Mouse (Mus musculus): ENCODE measurements around the gene Ephb4. TPM values are rescaled to one million over a fixed set of nuclear protein-coding genes. Genes with fewer than 3 reads are reported as not detected.

Ephb4 gene
- total and polyA plus RNA-seq, 3 experiments = 0.08 to 0.12 TPM; not detected in 1

- Histone ChIP-seq H3K9ac (ENCODE audit: control insufficient read depth, low read depth, low read length, poor library complexity, severe bottlenecking) (no peak overlapping the region), H3K36me3 (ENCODE audit: control insufficient read depth in 1 of 2, insufficient read depth in 2 of 2, low read length in 2 of 2) (no peaks in the 10 kb centered on the region), H3K27ac (ENCODE audit: control insufficient read depth, low read depth, low read length) (no peak overlapping the region), H3K4me1 (ENCODE audit: control insufficient read depth in 1 of 2, insufficient read depth in 2 of 2, low read length in 2 of 2) (no peaks in the 10 kb centered on the region), H3K4me3 (ENCODE audit: control insufficient read depth in 1 of 2, insufficient read depth in 1 of 2, low read depth in 2 of 2, low read length in 2 of 2) (no peak overlapping the region), H3K9me3 (replicated peaks; ENCODE audit: insufficient read depth, low read length) (no peaks in the 10 kb centered on the region), H3K79me2 (ENCODE audit: control insufficient read depth, insufficient read depth, low read length, poor library complexity) (no peaks in the 10 kb centered on the region), H3K27me3 (ENCODE audit: control insufficient read depth in 1 of 2, insufficient read depth in 2 of 2, low read length in 2 of 2) (peaks cover 0 to 8% of the 10 kb centered on the region in 2 experiments)
- TF ChIP-seq ZMIZ1 (IDR thresholded peaks at IDR 0.05; ENCODE audit: low read depth, low read length) (no peak), E2F4 (IDR thresholded peaks at IDR 0.05; ENCODE audit: borderline replicate concordance, low read depth, low read length) (no peak), ZKSCAN1 (IDR thresholded peaks at IDR 0.05; ENCODE audit: low read depth, low read length) (no peak), KAT2A (conservative IDR thresholded peaks at IDR 0.05; ENCODE audit: low read depth, low read length) (no peak), UBTF (IDR thresholded peaks at IDR 0.05; ENCODE audit: borderline replicate concordance, insufficient read depth, low read depth, low read length) (no peak), POLR2AphosphoS5 (IDR thresholded peaks at IDR 0.05; ENCODE audit: borderline replicate concordance, low read depth, low read length) (no peak), GATA1 (IDR thresholded peaks at IDR 0.05; ENCODE audit: low read depth, low read length) (no peak)
- no peak for DNase-seq (ENCODE audit: low read depth, low spot score)
Observed at GRCm38 (mm10) chr5:137414253-137414652, 64.3 kb downstream of the Ephb4 start.

- DNase-seq (ENCODE audit: low read depth, low spot score) = no peak
- no peak overlapping the region for H3K4me3 ChIP-seq (ENCODE audit: control insufficient read depth in 1 of 2, insufficient read depth in 1 of 2, low read depth in 2 of 2, low read length in 2 of 2)
- no peaks in the 10 kb centered on the region for H3K4me1 ChIP-seq (ENCODE audit: control insufficient read depth in 1 of 2, insufficient read depth in 2 of 2, low read length in 2 of 2)
- TF ChIP-seq USF2 (IDR thresholded peaks at IDR 0.05; ENCODE audit: borderline replicate concordance in 1 of 2, insufficient read depth in 1 of 2, low read depth in 1 of 2, low read length in 2 of 2) = no peak
- no peak for TF ChIP-seq MAFK (IDR thresholded peaks at IDR 0.05; ENCODE audit: borderline replicate concordance, low read depth, low read length)
- TF ChIP-seq RAD21 (IDR thresholded peaks at IDR 0.05; ENCODE audit: low read depth, low read length) = no peak
- TF ChIP-seq UBTF (IDR thresholded peaks at IDR 0.05; ENCODE audit: borderline replicate concordance, insufficient read depth, low read depth, low read length) = no peak
- no peak for TF ChIP-seq USF1 (IDR thresholded peaks at IDR 0.05; ENCODE audit: low read depth, low read length)
- TF ChIP-seq MYB (IDR thresholded peaks at IDR 0.05; ENCODE audit: low read depth, low read length) = no peak
- TF ChIP-seq POLR2AphosphoS2 (IDR thresholded peaks at IDR 0.05; ENCODE audit: low read length) = no peak
- TF ChIP-seq E2F4 (IDR thresholded peaks at IDR 0.05; ENCODE audit: borderline replicate concordance, low read depth, low read length) = no peak
- no peak for TF ChIP-seq TCF12 (IDR thresholded peaks at IDR 0.05; ENCODE audit: low read depth, low read length)
- no peak for TF ChIP-seq HCFC1 (IDR thresholded peaks at IDR 0.05; ENCODE audit: low read depth, low read length)
- no peak for TF ChIP-seq CHD2 (IDR thresholded peaks at IDR 0.05; ENCODE audit: low read length)
- TF ChIP-seq SIN3A (IDR thresholded peaks at IDR 0.05; ENCODE audit: low read length) = no peak
- no peak for TF ChIP-seq RCOR1 (IDR thresholded peaks at IDR 0.05; ENCODE audit: low read depth, low read length)
- H3K9ac ChIP-seq (ENCODE audit: control insufficient read depth, low read depth, low read length, poor library complexity, severe bottlenecking) = no peak overlapping the region
- peaks cover 0 to 6% of the 10 kb centered on the region in 2 experiments; a peak in 3 of 4 replicates for H3K27me3 ChIP-seq (ENCODE audit: control insufficient read depth in 1 of 2, insufficient read depth in 2 of 2, low read length in 2 of 2)
- H3K27ac ChIP-seq (ENCODE audit: control insufficient read depth, low read depth, low read length) = no peak overlapping the region
- H3K79me2 ChIP-seq (ENCODE audit: control insufficient read depth, insufficient read depth, low read length, poor library complexity) = no peaks in the 10 kb centered on the region
- no peaks in the 10 kb centered on the region for H3K9me3 ChIP-seq (replicated peaks; ENCODE audit: insufficient read depth, low read length)
- no peaks in the 10 kb centered on the region for H3K36me3 ChIP-seq (ENCODE audit: control insufficient read depth in 1 of 2, insufficient read depth in 2 of 2, low read length in 2 of 2)
Observed at GRCm38 (mm10) chr5:137419105-137419504, 69.2 kb downstream of the Ephb4 start.

Data from MEL (cell line).